Mouse (Mus musculus) embryonic facial prominence, embryonic 14.5 days (tissue): Measurements from ENCODE around the gene Tsga10. TPM values are rescaled to one million over a fixed set of nuclear protein-coding genes. Genes with fewer than 3 reads are reported as not detected.
A peak's percentile ranks its signal among the peaks of the same experiment; 100 is the strongest.
"Not testable (repeated sequence)": the region's sequence is repeated elsewhere in the genome, so short reads cannot be mapped to it uniquely, and the experiment has no call there.

Experiments used
- ATAC-seq: fragments of 200-750 bp; cut with Nextera tagmentation; 2 replicates; pipeline ENCODE4 v1.8.0; 2017; ENCODE audit warnings: low read depth, moderate number of reproducible peaks, moderate TSS enrichment
- DNase-seq: peaks from one replicate; pipeline ENCODE4 v3.0.0-alpha.2; 2015; ENCODE audit warnings: low spot score
- H3K27ac ChIP-seq: fragments of 300-500 bp; sonication (generic); replicated peaks from 2 replicates; pipeline ENCODE4 v1.5.1; 2014; ENCODE audit warnings: low read depth, mild to moderate bottlenecking, low read length, moderate library complexity
- H3K27me3 ChIP-seq: fragments of 300-500 bp; sonication (generic); replicated peaks from 2 replicates; pipeline ENCODE4 v1.6.1; 2014; ENCODE audit warnings: low read length; ENCODE audit not compliant: control insufficient read depth, insufficient read depth
- H3K36me3 ChIP-seq: fragments of 300-500 bp; sonication (generic); 2 replicates; pipeline ENCODE4 v1.6.1; 2014; ENCODE audit warnings: low read length, mixed read lengths; ENCODE audit not compliant: control insufficient read depth, insufficient read depth
- H3K4me1 ChIP-seq: fragments of 300-500 bp; sonication (generic); 2 replicates; pipeline ENCODE4 v1.6.1; 2014; ENCODE audit warnings: antibody characterized with exemption, low read length; ENCODE audit not compliant: control insufficient read depth, insufficient read depth
- H3K4me2 ChIP-seq: fragments of 300-500 bp; sonication (generic); 2 replicates; pipeline ENCODE4 v1.6.1; 2014; ENCODE audit warnings: low read depth, mild to moderate bottlenecking, low read length, moderate library complexity, mixed read lengths
- H3K4me3 ChIP-seq: fragments of 300-500 bp; sonication (generic); 2 replicates; pipeline ENCODE4 v1.5.1; 2014; ENCODE audit warnings: low read depth, mild to moderate bottlenecking, low read length
- H3K9ac ChIP-seq: fragments of 300-500 bp; sonication (generic); 2 replicates; pipeline ENCODE4 v1.6.1; 2014; ENCODE audit warnings: low read depth, mild to moderate bottlenecking, low read length, moderate library complexity, mixed read lengths
- H3K9me3 ChIP-seq: fragments of 300-500 bp; sonication (generic); 2 replicates; pipeline ENCODE4 v1.6.1; 2016; ENCODE audit warnings: low read length; ENCODE audit not compliant: control insufficient read depth
- WGBS: fragments of 180-500 bp; shearing (Covaris S2); extraction: QIAGEN DNeasy Blood & Tissue Kit; methylation state at CpG from one replicate; pipeline ENCODE4 v1.1.7; 2014; 5-methylcytosine and 5-hydroxymethylcytosine counted together
- polyA plus RNA-seq: library from polyadenylated mRNA; unstranded; fragments of >200 nt; fragmentation: Nextera tagmentation; extraction: Ambion mirVana; gene quantifications from 2 replicates; pipeline ENCODE4 v1.2.1, GENCODE M21; 2014

Gene Tsga10
- polyA plus RNA-seq, 1 experiment from 2014 or later: 7.2 TPM

DNA sequence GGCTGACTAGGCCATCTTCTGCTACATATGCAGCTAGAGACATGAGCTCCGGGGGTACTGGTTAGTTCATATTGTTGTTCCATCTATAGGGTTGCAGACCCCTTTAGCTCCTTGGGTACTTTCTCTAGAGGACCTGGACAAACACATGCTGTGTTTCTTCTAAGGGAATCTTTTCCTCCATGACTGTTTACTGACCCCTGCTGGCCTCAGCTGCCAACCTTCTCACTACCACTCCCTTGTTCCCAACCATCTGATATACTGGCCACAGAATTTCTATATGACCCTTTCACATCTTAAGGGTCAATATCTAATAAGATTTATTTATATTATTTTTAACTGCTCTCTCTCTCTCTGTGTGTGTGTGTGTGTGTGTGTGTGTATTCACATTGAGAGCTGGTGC lies 63.9 kb downstream of the Tsga10 start:
- not testable (repeated sequence) for H3K4me1 ChIP-seq, DNase-seq, H3K9ac ChIP-seq, H3K36me3 ChIP-seq, ATAC-seq, H3K27ac ChIP-seq, H3K4me2 ChIP-seq, H3K4me3 ChIP-seq, H3K27me3 ChIP-seq, H3K9me3 ChIP-seq
- 72% methylated on average over 1 of the region's 1 CpGs for WGBS

DNA sequence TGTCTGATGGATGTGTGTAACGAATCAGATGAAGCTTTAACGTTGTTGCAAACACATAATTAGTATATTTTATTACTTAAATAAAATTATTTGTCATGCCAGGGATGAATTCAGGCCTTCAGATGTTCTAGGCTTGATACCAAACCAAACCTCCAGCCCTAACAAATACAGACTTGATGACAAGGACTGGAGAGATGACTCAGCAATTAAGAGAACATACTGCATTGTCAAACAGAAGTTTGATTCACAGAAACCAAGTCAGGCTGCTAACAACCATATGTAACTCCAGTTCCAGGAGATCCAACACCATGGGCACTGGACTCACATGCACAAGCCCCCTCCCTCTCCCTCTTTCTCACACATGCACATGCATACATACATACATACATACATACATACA lies 65.9 kb downstream of the Tsga10 start:
- no peaks in the 10 kb centered on the region for H3K27me3 ChIP-seq
- no peaks in the 10 kb centered on the region for H3K9me3 ChIP-seq
- no peak for DNase-seq
- ATAC-seq: no peak
- H3K4me3 ChIP-seq: no peak overlapping the region
- H3K27ac ChIP-seq: no peak overlapping the region
- H3K9ac ChIP-seq: no peak overlapping the region
- H3K4me2 ChIP-seq: no peak overlapping the region
- H3K4me1 ChIP-seq: no peaks in the 10 kb centered on the region
- WGBS: 88% methylated on average over 2 of the region's 2 CpGs
- no peaks in the 10 kb centered on the region for H3K36me3 ChIP-seq

DNA sequence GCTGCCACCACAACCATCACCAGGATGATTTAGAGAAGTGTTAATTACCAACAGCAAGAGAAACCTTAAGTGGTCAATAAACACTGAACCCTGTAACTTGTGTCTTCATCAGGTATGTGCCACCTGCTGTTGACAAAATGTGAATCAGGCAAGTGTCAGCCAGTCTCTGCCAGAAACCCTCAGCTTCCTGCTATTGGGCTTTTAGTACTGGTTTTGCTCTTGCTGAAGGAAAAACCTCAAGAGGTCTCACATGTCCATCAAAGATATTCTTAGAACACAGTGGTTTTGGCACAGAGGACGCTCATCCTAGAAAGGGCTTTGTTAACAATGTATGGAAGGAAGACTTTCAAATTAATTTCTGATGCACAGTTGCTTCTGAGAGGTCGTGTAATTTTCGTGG lies 66.7 kb downstream of the Tsga10 start:
- Histone ChIP-seq H3K27me3 (no peaks in the 10 kb centered on the region), H3K4me3 (no peak overlapping the region), H3K9me3 (no peaks in the 10 kb centered on the region), H3K4me2 (no peak overlapping the region), H3K36me3 (no peaks in the 10 kb centered on the region), H3K27ac (no peak overlapping the region), H3K4me1 (no peaks in the 10 kb centered on the region), H3K9ac (no peak overlapping the region)
- no peak for ATAC-seq
- WGBS: 59% methylated on average over 3 of the region's 3 CpGs
- peak; percentile 36 for DNase-seq

DNA sequence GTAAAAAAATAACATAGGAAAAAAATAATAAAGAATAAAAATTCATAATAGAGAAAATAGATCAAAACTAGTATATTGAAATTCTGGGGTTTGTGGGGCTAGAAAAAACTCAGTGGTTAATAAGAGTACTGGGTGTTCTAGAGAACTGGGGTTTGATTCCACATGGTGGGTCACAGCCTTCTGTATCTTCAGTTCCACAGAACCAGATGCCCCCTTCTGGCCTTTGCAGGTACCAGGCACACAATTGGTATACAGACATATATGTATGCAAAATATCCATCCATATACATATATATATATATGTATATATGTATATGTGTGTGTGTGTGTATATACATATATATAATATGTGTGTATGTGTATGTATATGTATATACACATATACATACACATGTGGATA lies 106.8 kb downstream of the Tsga10 start:
- no peak overlapping the region for H3K4me3 ChIP-seq
- H3K9ac ChIP-seq: no peak overlapping the region
- no peaks in the 10 kb centered on the region for H3K4me1 ChIP-seq
- H3K27me3 ChIP-seq: no peaks in the 10 kb centered on the region
- no peak overlapping the region for H3K27ac ChIP-seq
- H3K9me3 ChIP-seq: no peaks in the 10 kb centered on the region
- DNase-seq (no peak), ATAC-seq (no peak)
- H3K4me2 ChIP-seq: no peak overlapping the region
- H3K36me3 ChIP-seq: no peaks in the 10 kb centered on the region

DNA sequence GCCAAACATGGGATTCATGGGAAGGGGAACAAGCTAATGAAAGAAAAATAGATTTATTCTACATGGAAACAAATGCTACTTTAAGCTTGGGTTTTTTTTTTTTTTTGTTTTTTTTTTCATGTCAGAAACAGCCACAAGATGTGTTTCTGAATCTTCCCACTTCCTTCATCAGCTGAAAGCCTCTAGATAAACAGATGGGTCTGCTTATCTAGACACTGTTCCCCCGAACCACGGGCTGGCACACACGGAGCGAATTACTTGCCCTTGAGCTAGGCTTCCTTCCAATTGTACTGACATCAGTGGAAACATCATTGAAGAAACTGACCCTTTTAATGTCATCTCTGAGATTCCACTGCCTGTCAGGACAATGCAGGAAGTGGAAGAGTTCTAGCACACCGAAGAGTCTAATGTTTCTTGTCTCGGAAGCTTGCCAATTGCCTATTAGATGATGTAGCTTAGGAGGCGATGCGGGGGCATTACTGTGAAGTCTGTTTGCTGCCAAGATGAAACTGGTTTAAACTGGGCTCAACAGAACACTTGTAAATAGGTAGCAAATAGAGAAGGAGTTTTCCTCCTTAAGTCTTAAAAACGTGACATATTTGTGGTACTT lies 121.5 kb downstream of the Tsga10 start:
- no peak for ATAC-seq
- Histone ChIP-seq H3K4me1 (no peaks in the 10 kb centered on the region), H3K9me3 (no peaks in the 10 kb centered on the region), H3K27me3 (no peaks in the 10 kb centered on the region; the same call in 1 of the 2 replicates), H3K4me2 (no peak overlapping the region), H3K4me3 (no peak overlapping the region), H3K27ac (no peak overlapping the region), H3K36me3 (no peaks in the 10 kb centered on the region), H3K9ac (no peak overlapping the region)
- 61% methylated on average over 9 of the region's 9 CpGs for WGBS
- DNase-seq: peak; percentile 58

DNA sequence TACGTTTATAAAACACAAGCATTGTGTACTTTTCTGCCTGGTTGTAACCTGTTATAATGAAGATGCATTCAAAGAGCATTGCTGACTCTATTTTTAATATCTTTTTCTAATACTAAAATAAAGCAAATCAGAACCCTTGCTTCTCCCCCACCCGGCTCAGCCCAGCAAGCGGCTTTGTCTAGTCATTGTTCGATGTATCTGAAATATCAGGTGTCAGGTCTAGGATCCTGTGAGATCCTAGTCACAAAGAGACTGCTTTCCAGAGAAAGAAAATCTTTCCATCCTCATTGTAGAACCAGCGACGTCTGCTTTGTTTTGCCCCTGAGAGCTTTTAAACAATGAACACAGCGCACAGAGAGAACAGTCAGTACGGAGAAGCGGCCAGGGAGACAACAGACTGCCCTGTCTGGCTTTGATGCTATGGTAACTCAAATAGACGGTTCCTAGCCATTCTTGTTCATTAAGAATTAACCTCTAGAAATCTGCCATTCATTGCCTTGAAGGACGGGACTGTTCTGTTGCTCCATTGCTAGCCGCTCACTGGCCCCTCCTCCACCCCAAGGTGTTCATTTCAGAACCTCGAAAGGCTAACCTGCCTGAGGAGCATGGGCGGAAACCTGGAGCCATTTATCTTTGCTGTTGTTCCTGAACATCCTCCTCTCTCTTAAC lies 123.5 kb downstream of the Tsga10 start:
- 59% methylated on average over 14 of the region's 14 CpGs for WGBS
- Histone ChIP-seq H3K9me3 (no peaks in the 10 kb centered on the region), H3K4me1 (no peaks in the 10 kb centered on the region), H3K9ac (no peak overlapping the region), H3K27ac (no peak overlapping the region), H3K27me3 (no peaks in the 10 kb centered on the region; the same call in 1 of the 2 replicates), H3K36me3 (no peaks in the 10 kb centered on the region), H3K4me2 (no peak overlapping the region), H3K4me3 (no peak overlapping the region)
- ATAC-seq (0 out of 2 replicates have a peak, but pooled peaks have one; percentile 22), DNase-seq (no peak)

DNA sequence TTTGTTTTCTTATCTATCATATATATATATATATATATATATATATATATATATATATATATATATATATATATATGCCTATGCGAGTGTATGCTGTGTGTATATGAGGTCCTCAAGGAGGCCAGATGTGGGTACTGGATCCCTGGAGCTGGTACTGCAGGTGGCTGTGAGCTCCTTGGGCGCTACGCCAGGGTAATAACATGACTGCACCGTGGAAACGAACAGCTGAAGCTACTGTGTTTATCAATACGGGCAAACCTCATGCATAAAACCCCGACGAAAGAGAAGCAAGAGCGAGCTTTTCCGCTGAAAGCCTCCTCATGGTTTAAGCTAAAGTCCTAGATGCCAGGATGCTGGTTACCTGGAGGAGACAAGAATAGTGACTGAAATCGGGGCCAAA lies 124.1 kb downstream of the Tsga10 start:
- Histone ChIP-seq H3K27me3 (no peaks in the 10 kb centered on the region; the same call in 1 of the 2 replicates), H3K9ac (no peak overlapping the region), H3K4me3 (no peak overlapping the region), H3K4me2 (no peak overlapping the region), H3K36me3 (no peaks in the 10 kb centered on the region), H3K9me3 (no peaks in the 10 kb centered on the region), H3K27ac (no peak overlapping the region), H3K4me1 (no peaks in the 10 kb centered on the region)
- WGBS: 77% methylated on average over 11 of the region's 11 CpGs
- DNase-seq (no peak), ATAC-seq (no peak)

DNA sequence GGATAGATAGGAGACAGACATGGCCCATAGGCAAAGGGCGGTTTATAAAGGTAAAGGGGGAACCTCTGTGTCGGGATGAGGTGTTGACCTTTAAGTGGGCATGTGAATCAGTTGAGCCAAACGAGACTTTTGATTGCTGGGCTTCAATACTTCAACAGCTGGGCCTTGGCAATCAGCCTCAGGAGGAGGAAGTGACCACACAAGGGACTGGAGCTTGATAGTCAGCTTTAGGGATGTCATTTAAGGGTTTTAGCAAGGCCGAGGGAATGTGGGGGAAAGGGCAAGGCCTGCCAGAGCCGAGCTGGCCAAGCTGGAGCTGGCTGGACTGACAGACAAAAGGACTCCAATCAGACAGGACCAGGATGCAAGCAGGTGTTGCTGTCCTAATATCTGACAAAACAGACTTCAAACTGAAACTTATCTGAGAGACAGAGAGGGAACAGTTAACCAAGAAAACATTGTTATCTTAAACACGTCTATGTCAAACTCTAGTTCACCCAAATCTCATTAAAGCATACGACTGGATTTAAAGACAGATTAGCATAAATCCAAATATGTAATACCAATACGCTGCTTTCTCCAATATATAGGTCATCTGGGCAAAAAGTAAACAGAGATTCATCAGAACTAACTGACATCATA lies 125.9 kb downstream of the Tsga10 start:
- Histone ChIP-seq H3K36me3 (no peaks in the 10 kb centered on the region), H3K27me3 (no peaks in the 10 kb centered on the region; the same call in 1 of the 2 replicates), H3K9ac (no peak overlapping the region), H3K9me3 (no peaks in the 10 kb centered on the region), H3K4me3 (no peak overlapping the region), H3K27ac (no peak overlapping the region), H3K4me1 (no peaks in the 10 kb centered on the region), H3K4me2 (no peak overlapping the region)
- DNase-seq (no peak), ATAC-seq (no peak)
- WGBS: 69% methylated on average over 8 of the region's 8 CpGs
